Mouse (Mus musculus) stomach, postnatal 0 days (tissue): ENCODE results near the gene Ube2e2. TPM values are rescaled to one million over a fixed set of nuclear protein-coding genes. Genes with fewer than 3 reads are reported as not detected.

ENCODE experiments used
- ATAC-seq: fragments of 200-750 bp; cut with Nextera tagmentation; 2 replicates; pipeline ENCODE4 v1.8.0; 2017; ENCODE audit not compliant: low FRiP score, low TSS enrichment
- DNase-seq: peaks from one replicate; pipeline ENCODE4 v3.0.0-alpha.2; 2016; ENCODE audit warnings: low spot score
- H3K27ac ChIP-seq: fragments of 300-500 bp; sonication (generic); replicated peaks from 2 replicates; pipeline ENCODE4 v1.5.1; 2014; ENCODE audit warnings: mild to moderate bottlenecking, control low read depth
- H3K27me3 ChIP-seq: fragments of 300-500 bp; sonication (generic); 2 replicates; pipeline ENCODE4 v1.6.1; 2014; ENCODE audit warnings: low read length; ENCODE audit not compliant: control insufficient read depth, insufficient read depth
- H3K36me3 ChIP-seq: fragments of 300-500 bp; sonication (generic); 2 replicates; pipeline ENCODE4 v1.6.1; 2014; ENCODE audit warnings: low read length, mixed read lengths; ENCODE audit not compliant: control insufficient read depth, insufficient read depth
- H3K4me1 ChIP-seq: fragments of 300-500 bp; sonication (generic); replicated peaks from 2 replicates; pipeline ENCODE4 v1.6.1; 2014; ENCODE audit warnings: antibody characterized with exemption; ENCODE audit not compliant: control insufficient read depth, insufficient read depth
- H3K4me2 ChIP-seq: fragments of 300-500 bp; sonication (generic); replicated peaks from 2 replicates; pipeline ENCODE4 v1.6.1; 2014; ENCODE audit warnings: low read depth, mild to moderate bottlenecking, control low read depth, moderate library complexity
- H3K4me3 ChIP-seq: fragments of 300-500 bp; sonication (generic); 2 replicates; pipeline ENCODE4 v1.5.1; 2014; ENCODE audit warnings: low read depth, low read length, control low read depth
- H3K9ac ChIP-seq: fragments of 300-500 bp; sonication (generic); 2 replicates; pipeline ENCODE4 v1.6.1; 2014; ENCODE audit warnings: mild to moderate bottlenecking, low read length, control low read depth, mixed read lengths
- H3K9me3 ChIP-seq: fragments of 300-500 bp; sonication (generic); 2 replicates; pipeline ENCODE4 v1.6.1; 2016; ENCODE audit warnings: low read length; ENCODE audit not compliant: control insufficient read depth
- CTCF ChIP-seq: IDR thresholded peaks from 2 replicates; pipeline ENCODE4 v1.5.1; 2016; ENCODE audit warnings: antibody characterized with exemption, low read depth, mild to moderate bottlenecking, moderate library complexity
- EP300 ChIP-seq: optimal IDR thresholded peaks from 2 replicates; pipeline ENCODE3; 2016; ENCODE audit warnings: antibody characterized with exemption
- WGBS: fragments of 180-500 bp; shearing (Covaris S2); extraction: QIAGEN DNeasy Blood & Tissue Kit; methylation state at CpG from one replicate; pipeline ENCODE4 v1.1.7; 2014; 5-methylcytosine and 5-hydroxymethylcytosine counted together
- polyA plus RNA-seq: library from polyadenylated mRNA; unstranded; fragments of >200 nt; fragmentation: Nextera tagmentation; extraction: Ambion mirVana; gene quantifications from 2 replicates; pipeline ENCODE4 v1.2.1, GENCODE M21; 2015

Ube2e2 gene
- polyA plus RNA-seq, 1 experiment from 2014 or later, result 61.5 TPM

GRCm38 (mm10) chr14:18758595-18759532, 135.2 kb downstream of the Ube2e2 start:
- H3K36me3 ChIP-seq, result no peaks in the 10 kb centered on the region
- H3K4me1 ChIP-seq, result no peaks in the 10 kb centered on the region
- DNase-seq, result no peak
- H3K4me3 ChIP-seq, result no peak overlapping the region
- no peak overlapping the region for H3K27ac ChIP-seq
- TF ChIP-seq CTCF (no peak), EP300 (no peak)
- H3K9me3 ChIP-seq, result no peaks in the 10 kb centered on the region
- H3K4me2 ChIP-seq, result no peak overlapping the region
- no peak for ATAC-seq
- WGBS, result 58% methylated on average over 2 of the region's 2 CpGs
- no peaks in the 10 kb centered on the region for H3K27me3 ChIP-seq
- H3K9ac ChIP-seq, result no peak overlapping the region

DNA sequence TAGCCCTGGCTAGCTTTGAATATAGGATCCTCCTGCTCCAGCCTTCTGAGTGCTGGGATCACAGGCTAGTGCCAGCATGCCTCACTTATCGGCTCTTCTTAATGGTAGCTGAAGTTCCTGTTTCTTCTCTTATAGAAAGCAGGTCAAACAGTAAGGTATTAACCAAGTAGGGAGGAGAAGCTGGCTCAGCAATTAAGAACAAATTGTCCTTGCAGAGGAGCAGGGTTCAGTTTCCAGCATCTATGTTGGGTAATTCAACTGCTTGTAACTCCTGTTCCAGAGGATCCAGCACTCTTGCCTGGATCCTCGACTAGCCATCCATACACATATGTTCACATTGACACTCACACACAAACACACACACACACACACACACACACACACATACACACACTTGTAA, 136.1 kb downstream of the Ube2e2 start:
- whole genome bisulfite sequencing, result 84% methylated on average over 2 of the region's 2 CpGs
- H3K4me2 ChIP-seq, result no peak overlapping the region
- ATAC-seq (no peak), DNase-seq (no peak)
- no peak overlapping the region for H3K4me3 ChIP-seq
- no peaks in the 10 kb centered on the region for H3K36me3 ChIP-seq
- no peaks in the 10 kb centered on the region for H3K27me3 ChIP-seq
- H3K9me3 ChIP-seq, result no peaks in the 10 kb centered on the region
- no peak overlapping the region for H3K9ac ChIP-seq
- TF ChIP-seq CTCF, result no peak
- no peak for TF ChIP-seq EP300
- H3K27ac ChIP-seq, result no peak overlapping the region
- no peaks in the 10 kb centered on the region for H3K4me1 ChIP-seq

DNA sequence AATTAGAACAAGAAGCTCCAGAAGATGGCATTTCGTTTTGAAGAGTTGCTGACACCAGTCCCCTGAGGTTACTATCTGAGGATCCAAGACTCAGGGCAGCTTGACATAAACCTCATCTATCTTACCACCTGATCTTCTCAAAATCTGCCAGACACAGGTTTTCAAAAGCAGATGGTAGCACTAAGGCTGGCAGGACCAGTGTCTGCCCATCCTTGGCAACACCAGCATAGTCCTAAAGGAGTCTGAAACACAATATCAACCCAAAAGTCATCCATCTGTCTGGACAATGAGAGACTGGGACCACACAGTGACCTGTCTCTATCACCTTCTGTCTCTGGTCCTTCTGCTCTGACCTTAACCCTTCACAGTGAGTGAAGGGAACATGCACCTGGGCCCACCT, 138.7 kb downstream of the Ube2e2 start:
- DNase-seq (no peak), ATAC-seq (no peak)
- TF ChIP-seq EP300, result no peak
- no peak for TF ChIP-seq CTCF
- Histone ChIP-seq H3K4me2 (no peak overlapping the region), H3K27me3 (no peaks in the 10 kb centered on the region), H3K4me3 (no peak overlapping the region), H3K4me1 (no peaks in the 10 kb centered on the region), H3K9me3 (no peaks in the 10 kb centered on the region), H3K27ac (no peak overlapping the region), H3K36me3 (no peaks in the 10 kb centered on the region), H3K9ac (no peak overlapping the region)
- WGBS, result 67% methylated on average over 1 of the region's 1 CpGs

DNA sequence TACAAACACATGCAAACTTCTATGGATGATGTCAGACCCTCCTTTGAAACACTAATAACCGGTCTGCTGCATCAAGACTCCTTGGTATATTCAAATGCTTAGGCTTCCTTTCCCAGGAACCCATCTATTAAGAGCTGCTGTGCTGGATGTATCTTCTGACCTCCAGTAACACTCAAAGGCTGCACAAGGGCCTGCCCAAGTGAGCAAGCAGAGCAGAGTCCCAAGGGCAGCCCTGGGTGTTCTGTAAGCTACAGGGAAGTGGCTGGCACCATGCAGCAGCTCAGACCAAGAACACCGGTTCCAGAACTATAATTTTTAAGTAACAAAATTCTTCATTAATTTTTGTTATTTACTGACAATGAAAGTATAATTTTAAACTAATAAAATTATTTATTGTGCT, 139.5 kb downstream of the Ube2e2 start:
- Histone ChIP-seq H3K4me3 (no peak overlapping the region), H3K36me3 (no peaks in the 10 kb centered on the region), H3K4me2 (no peak overlapping the region), H3K9me3 (no peaks in the 10 kb centered on the region), H3K4me1 (no peaks in the 10 kb centered on the region), H3K27me3 (no peaks in the 10 kb centered on the region), H3K9ac (no peak overlapping the region), H3K27ac (no peak overlapping the region)
- ATAC-seq (no peak), DNase-seq (no peak)
- 95% methylated on average over 2 of the region's 2 CpGs for WGBS
- no peak for TF ChIP-seq CTCF
- no peak for TF ChIP-seq EP300

DNA sequence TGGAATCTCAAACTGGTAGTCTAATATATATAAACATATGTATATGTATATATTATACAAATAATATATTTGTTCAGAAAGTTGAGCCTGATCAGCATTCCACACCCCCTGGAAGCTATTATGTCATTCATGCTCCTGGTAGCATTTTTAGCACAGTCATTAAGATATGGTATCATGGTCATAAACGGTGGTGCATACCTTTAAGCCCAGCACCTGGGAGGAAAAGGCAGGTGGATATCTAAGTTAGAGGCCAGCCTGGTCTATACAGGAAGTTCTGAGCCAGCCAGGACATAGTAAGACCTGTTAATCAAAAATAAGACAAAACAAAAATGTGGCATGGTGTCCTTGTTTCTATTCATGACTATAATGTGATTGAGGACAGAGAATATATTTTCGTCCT, 140.1 kb downstream of the Ube2e2 start:
- H3K4me3 ChIP-seq, result no peak overlapping the region
- H3K4me2 ChIP-seq, result no peak overlapping the region
- TF ChIP-seq EP300 (no peak), CTCF (no peak)
- H3K36me3 ChIP-seq, result no peaks in the 10 kb centered on the region
- no peak overlapping the region for H3K27ac ChIP-seq
- H3K9ac ChIP-seq, result no peak overlapping the region
- no peaks in the 10 kb centered on the region for H3K9me3 ChIP-seq
- 73% methylated on average over 2 of the region's 2 CpGs for whole genome bisulfite sequencing
- H3K27me3 ChIP-seq, result no peaks in the 10 kb centered on the region
- no peak for DNase-seq
- no peaks in the 10 kb centered on the region for H3K4me1 ChIP-seq
- no peak for ATAC-seq

DNA sequence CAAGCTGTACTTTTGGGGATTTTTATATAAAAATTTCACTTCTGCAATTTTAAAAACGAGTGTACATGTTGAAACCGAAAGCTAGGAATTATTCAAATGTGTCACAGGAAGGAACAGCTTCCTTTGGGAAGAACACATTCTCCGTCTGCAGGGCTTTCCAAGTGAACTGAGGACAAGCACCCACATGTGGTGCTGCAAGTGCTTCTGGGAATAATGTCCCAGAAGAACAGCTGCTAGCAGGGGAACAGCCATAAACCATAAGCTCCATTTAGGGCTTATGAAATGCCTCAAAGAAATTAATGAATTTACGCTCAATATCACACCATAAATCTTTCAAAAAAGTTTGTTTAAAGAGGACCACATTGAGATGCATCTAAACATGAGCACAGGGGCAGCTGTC, 162.9 kb downstream of the Ube2e2 start:
- Histone ChIP-seq H3K27me3 (no peaks in the 10 kb centered on the region), H3K9ac (no peak overlapping the region), H3K4me2 (no peak overlapping the region), H3K9me3 (no peaks in the 10 kb centered on the region), H3K27ac (no peak overlapping the region), H3K4me1 (no peaks in the 10 kb centered on the region), H3K4me3 (no peak overlapping the region), H3K36me3 (no peaks in the 10 kb centered on the region)
- no peak for DNase-seq
- ATAC-seq, result no peak
- TF ChIP-seq CTCF (no peak), EP300 (no peak)
- WGBS, result 39% methylated on average over 4 of the region's 4 CpGs
